Comparison of ENCODE assay signal across 18 mouse cellular contexts in the genomic region with DNA sequence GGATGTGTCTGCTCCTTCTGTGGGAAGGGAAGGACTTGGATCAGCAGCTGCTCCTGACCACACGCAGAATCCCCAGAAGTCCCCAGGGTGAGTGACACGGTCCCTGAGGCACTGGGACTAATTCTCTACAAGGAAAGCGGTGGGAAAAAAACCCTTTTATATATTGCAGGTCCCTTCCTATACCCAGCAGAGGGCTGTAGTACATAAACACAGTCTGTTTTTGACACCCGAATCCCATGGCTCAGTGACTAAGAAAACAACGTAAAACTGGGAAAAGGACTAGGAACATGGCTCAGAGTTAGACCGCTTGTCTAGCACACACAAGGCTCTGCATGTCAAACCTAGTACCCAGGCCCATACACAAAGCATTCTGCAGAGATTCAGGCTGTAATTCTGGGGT.
"Had no signal": no experiment of that assay in that cellular context is flagged by ENCODE, and none has a peak within 500 bp of the region (broad histone marks: within the 10 kb centered on the region; RNA-seq: fewer than 3 reads in every experiment).

No protein-coding gene starts in this region.

- H3K9ac ChIP-seq: limb, embryonic 13.5 days; liver, embryonic 15.5 days; midbrain, embryonic 13.5 days; neural tube, embryonic 12.5 days had no signal

- H3K4me3 ChIP-seq: limb, embryonic 13.5 days; liver, embryonic 15.5 days; midbrain, embryonic 13.5 days; neural tube, embryonic 12.5 days had no signal

- H3K27ac ChIP-seq: limb, embryonic 13.5 days; liver, embryonic 15.5 days; macrophage; midbrain, embryonic 13.5 days; neural tube, embryonic 12.5 days had no signal

- H3K9me3 ChIP-seq: limb, embryonic 13.5 days; liver, embryonic 15.5 days; midbrain, embryonic 13.5 days; neural tube, embryonic 12.5 days had no signal

- H3K36me3 ChIP-seq: liver, embryonic 15.5 days; midbrain, embryonic 13.5 days; neural tube, embryonic 12.5 days had no signal

- ATAC-seq: intestine, embryonic 16.5 days; midbrain, embryonic 13.5 days had no signal

- DNase-seq: kidney, adult 8-10 months; kidney, postnatal 14 days; layer of hippocampus, adult 9-11 months; layer of hippocampus, postnatal 36 days; lung, adult 2 months; lung, postnatal 10 days; retina, postnatal 1 day; right cerebral cortex, postnatal 4 days; spleen, adult 18-20 months; thymus, adult 2 months; thymus, postnatal 25 days had no signal

- H3K4me2 ChIP-seq: limb, embryonic 13.5 days; liver, embryonic 11.5 days; liver, embryonic 15.5 days; midbrain, embryonic 13.5 days; neural tube, embryonic 12.5 days had no signal

- H3K27me3 ChIP-seq: limb, embryonic 13.5 days; liver, embryonic 15.5 days; midbrain, embryonic 13.5 days; neural tube, embryonic 12.5 days had no signal

- H3K4me1 ChIP-seq: liver, embryonic 15.5 days; midbrain, embryonic 13.5 days; neural tube, embryonic 12.5 days had no signal
